Mouse (Mus musculus) kidney, adult 2 months (tissue): Measurements from ENCODE around the gene Cdrt4.

Experiments used
- CTCF ChIP-seq: fragments of 200-500 bp; conservative IDR thresholded peaks from 2 replicates; pipeline ENCODE4 v1.5.1; 2011; ENCODE audit warnings: low read depth, mild to moderate bottlenecking, control low read depth, low read length, moderate library complexity, mixed read lengths; ENCODE audit not compliant: insufficient read depth, insufficient read length
- POLR2A ChIP-seq: fragments of 200-500 bp; IDR thresholded peaks from one replicate; pipeline ENCODE4 v1.6.1; 2011; ENCODE audit warnings: low read depth, low read length, control low read depth

- TF ChIP-seq CTCF (no peak), POLR2A (no peak)
Measured at GRCm38 (mm10) chr11:62930574-62930973, 20.4 kb upstream of the Cdrt4 start.
